Mouse (Mus musculus): ENCODE data around the gene Cnnm2.

The Cnnm2 gene

GRCm38 (mm10) chr19:46801492-46801891 is 40.1 kb downstream of the Cnnm2 start:
- DNase-seq = no peak

- DNase-seq = no peak
Observed at GRCm38 (mm10) chr19:46802306-46802705, 40.9 kb downstream of the Cnnm2 start.

- no peak for DNase-seq
Observed at GRCm38 (mm10) chr19:46803732-46804131, 42.3 kb downstream of the Cnnm2 start.

- no peak for DNase-seq
Observed at GRCm38 (mm10) chr19:46804751-46805150, 43.4 kb downstream of the Cnnm2 start.

GRCm38 (mm10) chr19:46805933-46806688 is 44.7 kb downstream of the Cnnm2 start:
- DNase-seq = no peak

GRCm38 (mm10) chr19:46808261-46808660 is 46.9 kb downstream of the Cnnm2 start:
- no peak for DNase-seq

- DNase-seq = no peak
Observed at GRCm38 (mm10) chr19:46809031-46809430, 47.6 kb downstream of the Cnnm2 start.

- peak; percentile 12 for DNase-seq
Observed at GRCm38 (mm10) chr19:46819276-46819675, 57.9 kb downstream of the Cnnm2 start.

GRCm38 (mm10) chr19:46822491-46822890 is 61.1 kb downstream of the Cnnm2 start:
- DNase-seq = no peak

- no peak for DNase-seq
Observed at GRCm38 (mm10) chr19:46823759-46824158, 62.4 kb downstream of the Cnnm2 start.

GRCm38 (mm10) chr19:46824867-46825266 is 63.5 kb downstream of the Cnnm2 start:
- DNase-seq = no peak

- DNase-seq = no peak
Observed at GRCm38 (mm10) chr19:46827654-46828165, 66.3 kb downstream of the Cnnm2 start.

GRCm38 (mm10) chr19:46828961-46829360 is 67.6 kb downstream of the Cnnm2 start:
- DNase-seq = no peak

GRCm38 (mm10) chr19:46831381-46831780 is 70.0 kb downstream of the Cnnm2 start:
- DNase-seq = no peak

GRCm38 (mm10) chr19:46834301-46834700 is 72.9 kb downstream of the Cnnm2 start:
- DNase-seq = no peak

GRCm38 (mm10) chr19:46835339-46835738 is 73.9 kb downstream of the Cnnm2 start:
- DNase-seq = no peak

- no peak for DNase-seq
Observed at GRCm38 (mm10) chr19:46836085-46836484, 74.7 kb downstream of the Cnnm2 start.

GRCm38 (mm10) chr19:46837290-46838079 is 76.1 kb downstream of the Cnnm2 start:
- DNase-seq = no peak

- DNase-seq = no peak
Observed at GRCm38 (mm10) chr19:46841016-46841415, 79.6 kb downstream of the Cnnm2 start.

GRCm38 (mm10) chr19:46843030-46843429 is 81.6 kb downstream of the Cnnm2 start:
- DNase-seq = no peak

GRCm38 (mm10) chr19:46846056-46846455 is 84.7 kb downstream of the Cnnm2 start:
- no peak for DNase-seq

- no peak for DNase-seq
Observed at GRCm38 (mm10) chr19:46846459-46846858, 85.1 kb downstream of the Cnnm2 start.

GRCm38 (mm10) chr19:46848381-46849268 is 87.2 kb downstream of the Cnnm2 start:
- DNase-seq = no peak
